Mouse (Mus musculus): ENCODE measurements around the gene Gm10644. TPM values are rescaled to one million over a fixed set of nuclear protein-coding genes. Genes with fewer than 3 reads are reported as not detected.

Gm10644 gene
- total RNA-seq, 2 experiments from 2014 or later, result 0.43 to 0.47 TPM

GRCm38 (mm10) chr8:83895894-83896293 is 59.1 kb downstream of the Gm10644 start:
- peak in 1 of 2 experiments; percentile 40 for DNase-seq

DNA sequence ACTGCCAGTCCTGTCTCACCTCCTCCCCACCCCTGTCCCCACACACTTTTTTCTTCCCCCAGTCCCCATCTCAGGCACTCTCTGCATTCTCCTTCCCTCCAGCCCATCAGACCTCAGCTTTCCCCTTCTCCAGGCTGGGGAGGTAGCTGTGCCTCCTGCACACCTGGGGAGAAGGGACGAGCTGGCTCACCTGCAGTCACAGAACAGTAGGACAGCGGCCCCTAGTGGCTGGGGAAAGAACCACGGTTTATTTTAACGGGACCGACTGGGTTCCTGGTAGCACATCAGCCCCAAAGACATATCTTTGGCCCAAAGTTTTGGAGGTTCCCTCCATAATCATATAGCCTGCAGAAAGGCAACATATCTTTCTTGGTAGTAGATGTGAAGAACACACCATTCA is 61.1 kb downstream of the Gm10644 start:
- peak; percentile 66 to 77 for DNase-seq

DNA sequence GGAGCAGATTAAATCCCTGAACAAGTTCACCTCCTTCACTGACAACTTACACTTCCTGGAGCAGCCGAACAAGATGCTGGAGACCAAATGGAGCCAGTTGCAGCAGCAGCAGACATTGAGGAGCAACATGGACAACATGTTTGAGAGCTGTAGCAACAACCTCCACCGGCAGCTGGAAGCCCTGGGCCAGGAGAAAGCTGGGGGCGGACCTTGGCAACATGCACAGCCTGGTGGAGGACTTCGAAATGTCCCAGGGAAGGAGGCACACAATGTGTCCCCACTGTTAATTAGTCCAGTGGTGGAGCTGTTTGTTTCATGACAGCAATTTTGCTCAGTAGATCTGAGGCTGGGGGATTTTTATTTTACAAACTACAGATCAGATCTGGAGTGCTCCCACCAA is 62.9 kb downstream of the Gm10644 start:
- DNase-seq, result no peak

- no peak for DNase-seq
Measured at GRCm38 (mm10) chr8:83888409-83888808, 66.6 kb downstream of the Gm10644 start.

Small RNA genes lying within 50 kb of the gene (microRNA-seq; reads per million reads assigned to microRNA genes)
- gene Gm44330 (0 to 0.21 reads per million in 2 experiments), gene Gm44450 (0 to 0.21 reads per million in 2 experiments)

Other genes starting within 250 kb of the Gm10644 start
- 10 to 100 TPM; 17.0 to 19.2 TPM for gene Ddx39, start 240.0 kb downstream of the Gm10644 start, total RNA-seq (2021)
- 1 to 10 TPM; 7.6 to 7.7 TPM for gene Adgre5, start 213.9 kb downstream of the Gm10644 start, total RNA-seq (2021)
- 100 to 1,000 TPM; 319 to 321 TPM for gene Adgrl1, start 55.1 kb downstream of the Gm10644 start, total RNA-seq (2021)
- gene Asf1b, start 302 bp upstream of the Gm10644 start, total RNA-seq (2021), result under 1 TPM; 0.32 to 0.48 TPM
- gene Prkaca, start 17.8 kb upstream of the Gm10644 start, total RNA-seq (2021), result 100 to 1,000 TPM; 239 to 256 TPM
- gene Samd1, start 42.5 kb upstream of the Gm10644 start, total RNA-seq (2021), result 10 to 100 TPM; 42.1 to 43.1 TPM
- under 1 TPM; 0.40 to 0.75 TPM for gene 1700067K01Rik, start 46.3 kb upstream of the Gm10644 start, total RNA-seq (2021)
- 1 to 10 TPM in 1 of 2 experiments, under 1 TPM in 1; 0.52 to 1.2 TPM for gene 2210011C24Rik, start 57.0 kb upstream of the Gm10644 start, total RNA-seq (2021)
- 1 to 10 TPM; 2.9 to 4.1 TPM for gene Palm3, start 66.3 kb upstream of the Gm10644 start, total RNA-seq (2021)
- 1 to 10 TPM; 2.3 to 2.9 TPM for gene Il27ra, start 87.4 kb upstream of the Gm10644 start, total RNA-seq (2021)
- gene Rln3, start 89.8 kb upstream of the Gm10644 start, total RNA-seq (2021), result not detected
- gene Gm10643, start 109.9 kb upstream of the Gm10644 start, total RNA-seq (2021), result 1 to 10 TPM; 4.2 to 4.4 TPM
- 10 to 100 TPM; 24.0 to 30.9 TPM for gene Rfx1, start 111.6 kb upstream of the Gm10644 start, total RNA-seq (2021)
- gene Dcaf15, start 149.6 kb upstream of the Gm10644 start, total RNA-seq (2021), result 10 to 100 TPM; 16.7 to 20.9 TPM
- gene Podnl1, start 170.8 kb upstream of the Gm10644 start, total RNA-seq (2021), result not detected
- 10 to 100 TPM; 58.3 to 64.6 TPM for gene Cc2d1a, start 192.7 kb upstream of the Gm10644 start, total RNA-seq (2021)
- 1 to 10 TPM; 1.7 to 1.8 TPM for gene 4930432K21Rik, start 192.8 kb upstream of the Gm10644 start, total RNA-seq (2021)
- 1 to 10 TPM; 2.2 to 4.9 TPM for gene Nanos3, start 230.0 kb upstream of the Gm10644 start, total RNA-seq (2021)

Measured in layer of hippocampus, postnatal 36 days (tissue).